Mouse (Mus musculus) kidney, adult 2 months (tissue): ENCODE measurements at regions not wholly inside any gene's neighbourhood (a gene's known extent, or its start where the extent isn't known, plus 50 kb on each side); places are given as distances from the start of the nearest gene placed in this dataset.

ENCODE experiments used
- CTCF ChIP-seq: fragments of 200-500 bp; conservative IDR thresholded peaks from 2 replicates; pipeline ENCODE4 v1.5.1; 2011; ENCODE audit warnings: low read depth, mild to moderate bottlenecking, control low read depth, low read length, moderate library complexity, mixed read lengths; ENCODE audit not compliant: insufficient read depth, insufficient read length
- POLR2A ChIP-seq: fragments of 200-500 bp; IDR thresholded peaks from one replicate; pipeline ENCODE4 v1.6.1; 2011; ENCODE audit warnings: low read depth, low read length, control low read depth

DNA sequence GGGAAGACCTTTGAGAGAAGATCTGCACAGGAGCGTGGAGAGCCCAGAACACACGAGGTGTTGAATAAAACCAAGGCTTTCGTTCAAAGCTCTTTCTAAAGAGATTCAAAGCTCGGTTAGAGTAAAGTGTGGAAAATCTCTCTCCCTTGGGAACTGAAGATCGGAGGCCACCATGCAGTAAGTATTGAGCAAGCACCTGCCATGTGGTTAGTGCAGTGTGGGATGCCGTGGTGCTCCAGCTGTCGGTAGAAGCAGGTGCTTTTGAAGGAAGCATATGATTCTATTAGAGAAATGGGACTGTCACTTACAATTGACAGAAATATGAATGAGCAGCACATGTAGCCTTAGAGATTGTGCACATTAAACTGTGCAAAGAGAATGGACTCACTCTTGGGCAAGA, 108.5 kb upstream of the Dusp10 start:
- TF ChIP-seq CTCF = no peak
- TF ChIP-seq POLR2A = no peak
